In genomic region chr11:33078036-33078435, GRCm38 (mm10) we compare ENCODE assay signal across 9 mouse cellular contexts.
A peak's percentile ranks its signal among the peaks of the same experiment; 100 is the strongest.
DNase-seq lines count a peak whose midpoint lies in the region; ATAC-seq and TF ChIP-seq lines count a peak whose summit lies in the region.
"Had no signal": no experiment of that assay in that cellular context is flagged by ENCODE, and none has a peak within 500 bp of the region (broad histone marks: within the 10 kb centered on the region; RNA-seq: fewer than 3 reads in every experiment).

No protein-coding gene starts in this region.

- no peaks in the 10 kb centered on the region for H3K27me3 ChIP-seq in Patski
- no peaks in the 10 kb centered on the region for H3K27me3 ChIP-seq in hindbrain, embryonic 16.5 days (replicated peaks; ENCODE audit: control insufficient read depth, insufficient read depth, low read length)
- H3K27me3 ChIP-seq: neural tube, embryonic 13.5 days had no signal

- peaks cover 9% of the 10 kb centered on the region for H3K4me1 ChIP-seq in hindbrain, embryonic 16.5 days (ENCODE audit: control insufficient read depth, insufficient read depth, low read depth, low read length)

- in situ Hi-C loops in Patski (cut with MboI; ENCODE audit: low pct_unique_long_range_greater_than_20kb): no loop called here

- DNase-seq in Patski (ENCODE audit: low read depth, low spot score): no peak
- DNase-seq in embryo, embryonic 11 days: peak; percentile 56
- peak; percentile 52 to 69 for DNase-seq in kidney, postnatal 4 days
- no peak for DNase-seq in right cerebral cortex, adult 2 months (ENCODE audit: low spot score in 2 of 2)
- no peak for DNase-seq in spleen, adult 12 weeks (ENCODE audit: low spot score)
- no peak for DNase-seq in urinary bladder, postnatal 36 days (ENCODE audit: low spot score in 2 of 2)
- DNase-seq: gastrocnemius, postnatal 25 days had no signal

- H3K9me3 ChIP-seq in hindbrain, embryonic 16.5 days (ENCODE audit: control insufficient read depth, low read length): no peaks in the 10 kb centered on the region
- H3K9me3 ChIP-seq: neural tube, embryonic 13.5 days had no signal

- no peak for TF ChIP-seq CTCF in Patski (IDR thresholded peaks at IDR 0.05)

- POLR2A ChIA-PET in Patski (lab: Charles Lee): no interaction called here

- no peak overlapping the region for H3K4me3 ChIP-seq in hindbrain, embryonic 16.5 days (ENCODE audit: low read length)
- H3K4me3 ChIP-seq: neural tube, embryonic 13.5 days had no signal

- no peak overlapping the region; the same call in 1 of the 2 replicates for H3K27ac ChIP-seq in hindbrain, embryonic 16.5 days (ENCODE audit: low read depth, low read length)
- H3K27ac ChIP-seq: neural tube, embryonic 13.5 days had no signal

- ATAC-seq in Patski: peak; percentile 93
- ATAC-seq in hindbrain, embryonic 16.5 days: peak; percentile 52

- H3K4me2 ChIP-seq in hindbrain, embryonic 16.5 days (ENCODE audit: low read length): no peak overlapping the region
- H3K4me2 ChIP-seq: neural tube, embryonic 13.5 days had no signal

- no peak overlapping the region; the same call in 1 of the 2 replicates for H3K9ac ChIP-seq in hindbrain, embryonic 16.5 days (ENCODE audit: low read depth, low read length)
- H3K9ac ChIP-seq: neural tube, embryonic 13.5 days had no signal

- H3K36me3 ChIP-seq in hindbrain, embryonic 16.5 days (ENCODE audit: control insufficient read depth, insufficient read depth, low read length): no peaks in the 10 kb centered on the region
- H3K36me3 ChIP-seq: neural tube, embryonic 13.5 days had no signal

- 29% methylated on average over 7 of the region's 7 CpGs for WGBS in hindbrain, embryonic 16.5 days

- CTCF ChIA-PET in Patski (lab: Charles Lee): interaction anchor here (0.9 kb wide), 1 partner anchor 12 kb away, joined by 3 read pairs; no protein-coding TSS in a partner anchor

Comparison
In these comparisons a context has a peak if more than half of its experiments do, and no peak if none do; other contexts are left out.
1. DNase-seq: peak in embryo, embryonic 11 days (single experiment) and kidney, postnatal 4 days (2 of 2); none in Patski (single experiment), right cerebral cortex, adult 2 months (0 of 2), spleen, adult 12 weeks (single experiment) and urinary bladder, postnatal 36 days (0 of 2).